Mouse (Mus musculus): ENCODE data around the gene Irf2. TPM values are rescaled to one million over a fixed set of nuclear protein-coding genes. Genes with fewer than 3 reads are reported as not detected.

Gene Irf2
- polyA plus RNA-seq, 1 experiment from 2014 or later, result 11.0 TPM

DNA sequence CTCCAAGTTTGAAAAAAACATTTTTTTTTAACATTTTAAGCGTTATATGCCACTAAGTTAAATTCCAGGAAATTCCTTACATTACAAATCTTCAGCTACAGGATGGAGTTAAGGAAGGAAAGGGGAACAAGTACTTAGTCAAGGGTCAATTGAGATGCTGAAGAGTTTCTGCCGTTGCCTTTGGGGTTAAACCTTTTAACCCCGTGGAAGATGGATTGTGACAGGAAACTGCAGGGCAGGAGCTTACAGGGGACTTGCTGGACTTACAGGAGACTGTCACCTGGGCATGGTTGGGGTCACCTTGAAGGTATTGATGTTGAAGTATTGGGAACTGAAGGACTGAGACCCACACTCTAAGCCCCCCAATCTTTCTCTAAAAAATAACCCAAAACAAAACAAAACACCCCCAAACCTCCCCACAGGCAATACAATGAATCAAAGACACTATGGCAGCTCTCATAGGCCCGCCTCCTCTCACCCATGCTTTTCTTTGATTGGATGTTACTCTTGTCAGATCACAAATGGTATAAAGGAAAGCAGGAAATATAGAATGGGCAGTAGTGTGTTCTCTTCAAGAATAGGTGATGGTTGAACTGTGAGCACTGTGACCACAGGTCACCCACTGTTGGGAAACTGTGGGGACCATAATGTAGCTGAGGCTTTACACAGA lies 7.9 kb downstream of the Irf2 start:
- H3K27me3 ChIP-seq (ENCODE audit: control insufficient read depth, insufficient read depth, low read length), result no peaks in the 10 kb centered on the region
- H3K4me2 ChIP-seq (replicated peaks), result no peak overlapping the region
- no peak for DNase-seq (ENCODE audit: low spot score)
- no peak overlapping the region for H3K9ac ChIP-seq
- H3K4me3 ChIP-seq (replicated peaks; ENCODE audit: low read length), result no peak overlapping the region
- H3K4me1 ChIP-seq (replicated peaks; ENCODE audit: control insufficient read depth, insufficient read depth, low read length), result 0 out of 2 replicates have a peak, but pooled peaks cover 6% of the 10 kb centered on the region
- no peaks in the 10 kb centered on the region for H3K36me3 ChIP-seq (replicated peaks; ENCODE audit: control insufficient read depth, insufficient read depth)
- WGBS, result 49% methylated on average over 4 of the region's 4 CpGs
- no peak overlapping the region for H3K27ac ChIP-seq
- H3K9me3 ChIP-seq (ENCODE audit: control insufficient read depth, low read length), result no peaks in the 10 kb centered on the region
- ATAC-seq (ENCODE audit: low FRiP score), result no peak

DNA sequence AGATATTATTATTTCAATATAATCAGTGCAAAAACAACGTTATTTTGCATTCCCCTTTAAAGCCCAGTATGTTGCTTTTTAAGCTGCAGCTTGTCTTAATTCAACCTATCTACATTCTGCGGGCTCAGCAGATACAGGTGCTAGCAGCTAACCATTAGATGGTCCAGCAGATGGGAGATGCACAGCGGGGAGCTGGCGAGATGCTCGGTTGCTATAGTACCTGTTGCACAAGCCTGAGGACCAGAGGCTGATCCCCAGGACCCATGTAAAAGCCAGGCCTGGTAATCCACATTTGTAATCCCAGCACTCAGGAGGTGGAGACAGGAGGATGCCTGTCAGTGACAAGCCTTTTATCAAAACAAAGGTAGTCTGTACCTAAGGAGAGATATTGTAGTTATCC lies 10.5 kb downstream of the Irf2 start:
- H3K36me3 ChIP-seq (replicated peaks; ENCODE audit: control insufficient read depth, insufficient read depth), result no peaks in the 10 kb centered on the region
- 53% methylated on average over 5 of the region's 5 CpGs for WGBS
- H3K4me2 ChIP-seq (replicated peaks), result no peak overlapping the region
- no peaks in the 10 kb centered on the region for H3K9me3 ChIP-seq (ENCODE audit: control insufficient read depth, low read length)
- no peak for ATAC-seq (ENCODE audit: low FRiP score)
- H3K4me3 ChIP-seq (replicated peaks; ENCODE audit: low read length), result no peak overlapping the region
- no peak overlapping the region for H3K27ac ChIP-seq
- no peak overlapping the region for H3K9ac ChIP-seq
- no peaks in the 10 kb centered on the region for H3K27me3 ChIP-seq (ENCODE audit: control insufficient read depth, insufficient read depth, low read length)
- DNase-seq (ENCODE audit: low spot score), result no peak
- H3K4me1 ChIP-seq (replicated peaks; ENCODE audit: control insufficient read depth, insufficient read depth, low read length), result 0 out of 2 replicates have a peak, but pooled peaks cover 6% of the 10 kb centered on the region

DNA sequence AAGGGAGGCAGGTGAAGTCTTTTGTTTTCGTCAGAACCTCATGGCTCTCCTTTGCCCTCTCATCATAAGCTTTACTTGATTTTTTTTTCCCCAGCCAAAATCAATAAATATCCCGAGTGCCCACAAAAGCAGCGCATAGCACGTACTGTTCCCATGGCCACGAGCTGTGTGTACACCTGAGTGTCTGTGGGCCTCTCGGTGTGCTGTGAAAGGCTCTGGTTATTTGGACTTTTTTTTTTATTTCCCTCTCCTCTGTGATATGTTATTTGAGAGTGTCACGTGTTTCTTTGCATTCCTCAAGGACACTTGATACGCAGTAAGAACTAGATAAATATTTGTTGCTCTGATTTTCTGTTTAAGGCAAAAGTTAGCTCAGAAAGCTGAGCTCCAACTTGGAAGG lies 11.0 kb downstream of the Irf2 start:
- no peaks in the 10 kb centered on the region for H3K27me3 ChIP-seq (ENCODE audit: control insufficient read depth, insufficient read depth, low read length)
- no peak for ATAC-seq (ENCODE audit: low FRiP score)
- H3K9me3 ChIP-seq (ENCODE audit: control insufficient read depth, low read length), result no peaks in the 10 kb centered on the region
- 0 out of 2 replicates have a peak overlapping the region, but pooled peaks have one; percentile 39 for H3K27ac ChIP-seq
- no peaks in the 10 kb centered on the region for H3K36me3 ChIP-seq (replicated peaks; ENCODE audit: control insufficient read depth, insufficient read depth)
- 74% methylated on average over 8 of the region's 8 CpGs for WGBS
- no peak overlapping the region for H3K9ac ChIP-seq
- DNase-seq (ENCODE audit: low spot score), result no peak
- 0 out of 2 replicates have a peak, but pooled peaks cover 6% of the 10 kb centered on the region for H3K4me1 ChIP-seq (replicated peaks; ENCODE audit: control insufficient read depth, insufficient read depth, low read length)
- no peak overlapping the region for H3K4me3 ChIP-seq (replicated peaks; ENCODE audit: low read length)
- H3K4me2 ChIP-seq (replicated peaks), result no peak overlapping the region

DNA sequence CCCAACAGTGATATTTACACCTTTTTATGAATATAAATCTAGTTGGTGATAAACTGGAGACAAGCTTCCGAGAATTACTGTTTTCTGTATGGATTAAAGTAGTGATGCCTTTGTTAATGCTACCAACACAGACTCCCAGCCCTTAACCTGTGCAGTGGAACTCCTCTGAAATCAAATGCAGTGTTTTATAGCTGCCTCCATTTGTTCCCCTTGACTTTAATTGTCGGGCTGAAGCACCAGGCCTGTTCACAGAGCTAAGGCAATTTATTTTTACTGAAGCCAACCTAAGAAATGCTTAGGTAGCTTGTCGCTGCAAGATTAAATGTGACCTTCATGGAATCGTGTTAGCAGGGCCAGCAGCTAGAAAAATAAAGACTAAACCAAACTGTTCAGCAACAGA lies 11.6 kb downstream of the Irf2 start:
- ATAC-seq (ENCODE audit: low FRiP score) (no peak), DNase-seq (ENCODE audit: low spot score) (no peak)
- H3K27me3 ChIP-seq (ENCODE audit: control insufficient read depth, insufficient read depth, low read length), result no peaks in the 10 kb centered on the region
- H3K9me3 ChIP-seq (ENCODE audit: control insufficient read depth, low read length), result no peaks in the 10 kb centered on the region
- H3K4me2 ChIP-seq (replicated peaks), result no peak overlapping the region
- H3K36me3 ChIP-seq (replicated peaks; ENCODE audit: control insufficient read depth, insufficient read depth), result no peaks in the 10 kb centered on the region
- 61% methylated on average over 4 of the region's 4 CpGs for WGBS
- no peak overlapping the region for H3K9ac ChIP-seq
- 0 out of 2 replicates have a peak, but pooled peaks cover 6% of the 10 kb centered on the region for H3K4me1 ChIP-seq (replicated peaks; ENCODE audit: control insufficient read depth, insufficient read depth, low read length)
- 0 out of 2 replicates have a peak overlapping the region, but pooled peaks have one; percentile 39 for H3K27ac ChIP-seq
- H3K4me3 ChIP-seq (replicated peaks; ENCODE audit: low read length), result no peak overlapping the region

DNA sequence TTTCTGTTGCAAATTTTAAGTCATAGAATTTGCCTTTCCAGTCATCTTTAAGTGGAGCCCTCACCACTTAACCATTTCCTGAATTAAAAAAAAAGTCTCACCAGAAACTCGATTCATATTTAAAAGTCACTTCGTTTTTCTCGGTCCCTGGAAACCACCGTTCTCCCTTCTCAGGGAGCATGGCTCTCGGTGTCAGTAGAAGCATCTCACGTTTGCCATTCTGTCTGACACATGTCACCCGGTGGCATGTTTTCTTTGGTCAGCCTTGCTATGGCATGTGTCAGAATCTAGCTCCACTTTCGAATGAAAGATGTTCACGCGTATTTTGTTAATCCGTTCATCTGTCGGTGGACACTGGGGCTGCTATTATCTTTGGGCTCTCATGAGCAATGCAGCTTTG lies 13.5 kb downstream of the Irf2 start:
- Histone ChIP-seq H3K9me3 (ENCODE audit: control insufficient read depth, low read length) (no peaks in the 10 kb centered on the region), H3K27me3 (ENCODE audit: control insufficient read depth, insufficient read depth, low read length) (no peaks in the 10 kb centered on the region), H3K36me3 (replicated peaks; ENCODE audit: control insufficient read depth, insufficient read depth) (no peaks in the 10 kb centered on the region), H3K4me1 (replicated peaks; ENCODE audit: control insufficient read depth, insufficient read depth, low read length) (0 out of 2 replicates have a peak, but pooled peaks cover 6% of the 10 kb centered on the region), H3K4me3 (replicated peaks; ENCODE audit: low read length) (no peak overlapping the region), H3K9ac (no peak overlapping the region), H3K4me2 (replicated peaks) (no peak overlapping the region), H3K27ac (no peak overlapping the region)
- no peak for ATAC-seq (ENCODE audit: low FRiP score)
- 76% methylated on average over 12 of the region's 12 CpGs for WGBS
- no peak for DNase-seq (ENCODE audit: low spot score)

- Histone ChIP-seq H3K4me2 (replicated peaks) (no peak overlapping the region), H3K9ac (no peak overlapping the region), H3K4me3 (replicated peaks; ENCODE audit: low read length) (no peak overlapping the region), H3K9me3 (ENCODE audit: control insufficient read depth, low read length) (no peaks in the 10 kb centered on the region), H3K27me3 (ENCODE audit: control insufficient read depth, insufficient read depth, low read length) (no peaks in the 10 kb centered on the region), H3K36me3 (replicated peaks; ENCODE audit: control insufficient read depth, insufficient read depth) (no peaks in the 10 kb centered on the region), H3K27ac (no peak overlapping the region), H3K4me1 (replicated peaks; ENCODE audit: control insufficient read depth, insufficient read depth, low read length) (0 out of 2 replicates have a peak, but pooled peaks cover 6% of the 10 kb centered on the region)
- 95% methylated on average over 5 of the region's 5 CpGs for WGBS
- ATAC-seq (ENCODE audit: low FRiP score) (no peak), DNase-seq (ENCODE audit: low spot score) (no peak)
These were observed 14.8 kb downstream of the Irf2 start for GRCm38 (mm10) chr8:46754355-46754754.

DNA sequence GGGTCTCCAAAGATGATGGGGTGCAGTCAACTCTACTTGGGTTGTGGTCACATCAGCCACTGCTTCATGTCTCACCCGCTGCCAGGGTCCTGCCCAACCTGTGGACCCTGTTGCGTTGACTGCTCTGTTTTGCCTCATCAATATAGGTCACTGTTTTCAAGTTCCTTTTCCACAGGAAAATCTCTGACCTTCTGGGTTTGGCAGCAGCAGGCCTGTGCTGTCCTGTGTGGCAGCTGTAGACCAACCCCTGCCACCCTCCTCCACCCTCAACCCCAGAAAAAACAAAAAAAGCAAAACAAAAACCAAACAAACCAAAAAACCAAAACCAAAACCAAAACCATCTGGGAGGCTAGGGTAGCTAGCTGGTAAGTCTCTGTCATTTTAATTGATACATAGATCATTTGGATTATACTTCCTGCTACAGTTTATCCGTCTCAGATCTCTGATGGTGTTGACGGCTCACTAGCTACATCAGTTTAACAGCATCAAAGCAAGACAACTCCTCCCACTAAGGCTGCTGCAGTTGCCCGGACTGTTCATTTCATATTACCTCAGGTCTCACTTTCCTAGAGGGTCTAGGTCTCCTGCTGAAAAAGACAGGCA lies 16.3 kb downstream of the Irf2 start:
- no peak overlapping the region for H3K4me2 ChIP-seq (replicated peaks)
- ATAC-seq (ENCODE audit: low FRiP score) (no peak), DNase-seq (ENCODE audit: low spot score) (no peak)
- no peaks in the 10 kb centered on the region for H3K27me3 ChIP-seq (ENCODE audit: control insufficient read depth, insufficient read depth, low read length)
- 0 out of 2 replicates have a peak, but pooled peaks cover 6% of the 10 kb centered on the region for H3K4me1 ChIP-seq (replicated peaks; ENCODE audit: control insufficient read depth, insufficient read depth, low read length)
- no peak overlapping the region for H3K9ac ChIP-seq
- WGBS, result 76% methylated on average over 5 of the region's 5 CpGs
- no peak overlapping the region for H3K27ac ChIP-seq
- no peaks in the 10 kb centered on the region for H3K36me3 ChIP-seq (replicated peaks; ENCODE audit: control insufficient read depth, insufficient read depth)
- no peak overlapping the region for H3K4me3 ChIP-seq (replicated peaks; ENCODE audit: low read length)
- no peaks in the 10 kb centered on the region for H3K9me3 ChIP-seq (ENCODE audit: control insufficient read depth, low read length)

GRCm38 (mm10) chr8:46757613-46758012 lies 18.1 kb downstream of the Irf2 start:
- Histone ChIP-seq H3K4me3 (replicated peaks; ENCODE audit: low read length) (no peak overlapping the region), H3K9ac (no peak overlapping the region), H3K27me3 (ENCODE audit: control insufficient read depth, insufficient read depth, low read length) (no peaks in the 10 kb centered on the region), H3K36me3 (replicated peaks; ENCODE audit: control insufficient read depth, insufficient read depth) (no peaks in the 10 kb centered on the region), H3K4me2 (replicated peaks) (no peak overlapping the region), H3K9me3 (ENCODE audit: control insufficient read depth, low read length) (no peaks in the 10 kb centered on the region), H3K27ac (no peak overlapping the region), H3K4me1 (replicated peaks; ENCODE audit: control insufficient read depth, insufficient read depth, low read length) (no peaks in the 10 kb centered on the region)
- ATAC-seq (ENCODE audit: low FRiP score) (no peak), DNase-seq (ENCODE audit: low spot score) (no peak)
- WGBS, result 90% methylated on average over 9 of the region's 9 CpGs

DNA sequence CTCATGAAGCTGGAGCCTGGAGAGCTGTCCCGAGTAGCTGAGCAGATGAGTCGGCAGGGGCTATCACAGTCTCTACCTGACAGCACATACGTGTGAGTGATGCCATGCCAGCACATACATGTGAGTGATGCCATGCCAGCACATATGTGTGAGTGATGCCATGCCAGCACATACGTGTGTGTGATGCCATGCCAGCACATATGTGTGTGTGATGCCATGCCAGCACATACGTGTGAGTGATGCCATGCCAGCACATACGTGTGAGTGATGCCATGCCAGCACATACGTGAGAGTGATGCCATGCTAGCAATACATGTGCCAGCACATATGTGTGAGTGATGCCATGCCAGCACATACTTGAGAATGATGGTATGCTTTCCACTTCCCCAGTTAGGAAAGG lies 18.6 kb downstream of the Irf2 start:
- DNase-seq (ENCODE audit: low spot score), result no peak
- H3K9me3 ChIP-seq (ENCODE audit: control insufficient read depth, low read length), result no peaks in the 10 kb centered on the region
- ATAC-seq (ENCODE audit: low FRiP score), result no peak
- H3K4me1 ChIP-seq (replicated peaks; ENCODE audit: control insufficient read depth, insufficient read depth, low read length), result no peaks in the 10 kb centered on the region
- H3K4me2 ChIP-seq (replicated peaks), result no peak overlapping the region
- no peaks in the 10 kb centered on the region for H3K27me3 ChIP-seq (ENCODE audit: control insufficient read depth, insufficient read depth, low read length)
- no peak overlapping the region for H3K27ac ChIP-seq
- no peaks in the 10 kb centered on the region for H3K36me3 ChIP-seq (replicated peaks; ENCODE audit: control insufficient read depth, insufficient read depth)
- 94% methylated on average over 7 of the region's 7 CpGs for WGBS
- H3K4me3 ChIP-seq (replicated peaks; ENCODE audit: low read length), result no peak overlapping the region
- H3K9ac ChIP-seq, result no peak overlapping the region
